Mouse (Mus musculus): ENCODE measurements around the gene Emp3.
A peak's percentile ranks its signal among the peaks of the same experiment; 100 is the strongest.
"Not testable (repeated sequence)": the region's sequence is repeated elsewhere in the genome, so short reads cannot be mapped to it uniquely, and the experiment has no call there.

Gene Emp3

GRCm38 (mm10) chr7:45916056-45917003 is 4.9 kb downstream of the Emp3 start:
- DNase-seq (ENCODE audit: inconsistent age in 2 of 2, low spot score in 1 of 2) = peak; percentile 92 to 95

DNA sequence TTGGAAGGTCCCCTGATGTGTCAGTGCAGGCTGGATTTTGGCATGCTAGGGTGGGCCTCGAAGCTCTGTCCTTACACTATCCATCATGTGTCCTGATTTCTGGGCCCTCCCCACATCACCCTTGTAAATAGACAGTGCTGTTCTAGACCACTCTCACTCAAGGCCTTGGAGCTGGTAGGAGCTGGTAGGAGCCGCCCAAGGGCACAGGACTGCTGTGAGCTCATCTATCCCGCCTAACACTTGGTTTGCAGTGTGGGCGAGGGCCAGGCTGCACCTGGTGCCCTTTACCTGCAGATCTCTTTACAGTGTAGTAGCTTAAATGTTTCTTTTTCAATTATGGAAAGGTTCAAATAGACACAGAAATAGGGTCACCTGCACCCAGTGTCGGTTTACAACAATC is 6.2 kb downstream of the Emp3 start:
- DNase-seq (ENCODE audit: inconsistent age in 2 of 2, low spot score in 1 of 2) = peak; percentile 43 to 72

GRCm38 (mm10) chr7:45914067-45914466 is 7.1 kb downstream of the Emp3 start:
- no peak for DNase-seq (ENCODE audit: inconsistent age in 2 of 2, low spot score in 1 of 2)

GRCm38 (mm10) chr7:45909145-45909544 is 12.1 kb downstream of the Emp3 start:
- DNase-seq (ENCODE audit: inconsistent age in 2 of 2, low spot score in 1 of 2) = no peak

GRCm38 (mm10) chr7:45908384-45908783 is 12.8 kb downstream of the Emp3 start:
- DNase-seq (ENCODE audit: inconsistent age in 2 of 2, low spot score in 1 of 2) = no peak

GRCm38 (mm10) chr7:45906622-45907021 is 14.6 kb downstream of the Emp3 start:
- DNase-seq (ENCODE audit: inconsistent age in 2 of 2, low spot score in 1 of 2) = no peak

DNA sequence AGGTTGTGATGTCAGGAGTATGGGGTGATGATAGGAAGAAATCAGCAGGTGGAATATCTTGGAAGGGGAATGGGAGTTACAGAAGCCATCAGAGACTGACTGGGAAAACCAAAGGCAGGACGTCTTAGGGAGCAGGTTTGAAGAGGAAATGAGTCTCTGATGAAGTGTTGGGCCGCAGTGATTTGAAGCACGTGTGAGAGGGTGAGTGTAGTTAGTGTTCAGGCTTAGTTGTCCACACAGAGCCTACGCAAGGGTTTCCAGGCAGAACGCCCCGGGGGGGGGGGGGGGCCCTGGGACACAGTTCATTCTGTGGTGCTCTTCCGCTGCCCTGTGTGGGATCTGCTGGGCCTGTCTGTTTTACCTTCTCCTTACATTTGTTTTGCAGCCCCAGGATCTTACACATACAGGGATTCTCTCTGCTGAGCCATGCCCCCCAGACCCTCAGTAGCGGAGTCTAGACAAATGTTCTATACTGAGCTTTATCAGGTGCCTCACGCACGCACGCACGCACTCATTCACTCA is 18.7 kb downstream of the Emp3 start:
- no peak for DNase-seq (ENCODE audit: inconsistent age in 2 of 2, low spot score in 1 of 2)

GRCm38 (mm10) chr7:45901562-45901961 is 19.6 kb downstream of the Emp3 start:
- DNase-seq (ENCODE audit: inconsistent age in 2 of 2, low spot score in 1 of 2) = peak; percentile 38 to 64

- peak in 1 of 2 experiments; percentile 65 for DNase-seq (ENCODE audit: inconsistent age in 2 of 2, low spot score in 1 of 2)
Observed at GRCm38 (mm10) chr7:45898125-45898524, 23.1 kb downstream of the Emp3 start.

- peak; percentile 79 to 92 for DNase-seq (ENCODE audit: inconsistent age in 2 of 2, low spot score in 1 of 2)
Observed at GRCm38 (mm10) chr7:45897258-45897757, 23.9 kb downstream of the Emp3 start.

DNA sequence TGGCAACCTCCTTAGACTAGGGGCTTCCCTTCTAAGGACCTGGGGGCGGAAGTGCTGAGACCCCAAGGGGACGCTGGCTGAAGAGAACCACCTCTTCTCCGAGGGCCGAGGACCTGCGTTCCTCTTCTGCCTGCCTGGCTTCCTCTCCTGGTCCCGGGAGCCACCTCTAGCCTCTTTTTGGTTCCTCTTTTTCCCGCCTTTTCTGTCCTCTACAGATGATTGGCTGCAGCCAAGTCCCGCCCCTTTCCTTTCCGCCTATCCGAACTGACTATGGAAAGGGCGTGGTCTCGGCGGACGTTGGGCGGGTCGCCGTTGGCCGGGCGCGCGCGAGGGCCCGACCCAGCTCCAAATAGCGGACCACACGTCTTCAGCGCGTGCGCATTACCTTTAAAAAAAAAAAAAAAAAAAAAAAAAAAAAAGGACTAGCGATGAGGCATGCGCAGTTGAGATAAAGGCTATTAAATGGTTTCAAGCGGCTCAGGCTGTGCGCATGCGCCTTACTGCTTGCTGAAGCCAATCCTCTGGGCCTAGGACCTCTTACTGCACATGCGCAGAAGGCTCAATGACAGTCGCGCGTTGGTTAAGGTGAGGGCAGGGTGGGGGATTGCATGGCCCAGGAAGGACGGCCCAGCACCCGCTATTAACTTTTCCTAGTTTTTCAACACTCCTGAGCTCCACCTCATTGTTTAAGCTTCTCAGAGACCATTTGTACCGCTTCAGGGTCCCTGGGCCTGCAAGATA is 24.5 kb downstream of the Emp3 start, which contains the start of the genes Syngr4 and Tmem143:
TSS of gene Syngr4 (minus strand) at position 198 of the 741 bp plus-strand sequence.
TSS of gene Tmem143 (plus strand) at position 425 of the 741 bp plus-strand sequence.
- DNase-seq (ENCODE audit: inconsistent age in 2 of 2, low spot score in 1 of 2) = peak; percentile 98 to 99

DNA sequence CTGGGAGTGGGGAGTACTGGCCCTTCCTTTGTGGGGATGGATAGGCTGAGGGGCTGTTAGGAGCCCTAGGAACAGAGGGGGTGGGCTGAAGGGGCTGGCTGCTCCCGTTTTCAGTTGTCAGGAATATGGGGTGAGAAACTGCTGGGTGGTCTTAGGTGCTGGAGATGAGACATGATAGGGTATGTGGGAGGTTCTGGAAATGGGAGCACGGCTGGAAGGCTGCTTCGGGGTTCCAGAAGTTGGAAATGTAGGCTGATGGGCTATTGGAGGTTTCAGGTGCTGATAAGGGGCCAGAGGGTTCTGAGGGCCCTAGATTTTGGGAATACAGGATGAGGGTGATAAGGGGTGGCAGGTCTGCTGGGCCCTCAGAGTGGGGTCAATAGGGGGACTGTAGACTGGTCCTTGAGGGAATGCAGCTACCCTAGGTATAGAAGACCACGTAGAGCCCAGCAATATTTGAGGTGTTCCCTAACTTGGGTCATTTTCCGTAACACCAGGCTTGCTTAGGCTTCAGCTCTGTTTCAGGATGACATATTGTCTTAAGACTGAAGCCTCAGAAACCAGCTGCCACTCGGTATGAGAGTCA is 25.2 kb downstream of the Emp3 start:
- DNase-seq (ENCODE audit: inconsistent age in 2 of 2, low spot score in 1 of 2) = no peak

GRCm38 (mm10) chr7:45892651-45893050 is 28.6 kb downstream of the Emp3 start:
- no peak for DNase-seq (ENCODE audit: inconsistent age in 2 of 2, low spot score in 1 of 2)

- no peak for DNase-seq (ENCODE audit: inconsistent age in 2 of 2, low spot score in 1 of 2)
Observed at GRCm38 (mm10) chr7:45887246-45887645, 34.0 kb downstream of the Emp3 start.

- DNase-seq (ENCODE audit: inconsistent age in 2 of 2, low spot score in 1 of 2) = no peak
Observed at GRCm38 (mm10) chr7:45881011-45881410, 40.2 kb downstream of the Emp3 start.

- DNase-seq (ENCODE audit: inconsistent age in 2 of 2, low spot score in 1 of 2) = no peak
Observed at GRCm38 (mm10) chr7:45880531-45880930, 40.7 kb downstream of the Emp3 start.

- DNase-seq (ENCODE audit: inconsistent age in 2 of 2, low spot score in 1 of 2) = not testable (repeated sequence)
Observed at GRCm38 (mm10) chr7:45878278-45878677, 42.9 kb downstream of the Emp3 start, which contains the start of gene Grin2d. Grin2d (minus strand) TSS chr7:45878378.

DNA sequence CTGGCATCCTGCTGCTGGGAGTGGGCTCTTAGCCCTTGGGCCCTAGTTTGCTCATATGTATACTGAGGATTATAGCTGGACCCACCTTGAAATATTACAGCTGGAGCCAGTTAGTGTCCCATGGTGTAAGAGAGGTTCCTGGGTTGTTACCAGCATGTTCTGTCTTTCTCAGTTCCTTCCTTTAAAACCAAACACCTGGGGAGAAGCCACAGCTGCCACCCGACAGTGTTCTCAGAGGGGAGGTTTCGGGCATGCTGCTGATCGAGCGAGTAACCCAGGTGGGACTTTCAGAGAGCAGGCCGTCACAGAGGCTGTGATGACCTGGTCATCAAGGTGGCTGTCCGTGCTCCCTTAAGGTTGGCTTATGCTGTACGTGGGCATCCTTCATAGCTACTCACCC is 44.3 kb downstream of the Emp3 start:
- no peak for DNase-seq (ENCODE audit: inconsistent age in 2 of 2, low spot score in 1 of 2)

GRCm38 (mm10) chr7:45873061-45873947 is 47.9 kb downstream of the Emp3 start:
- peak; percentile 78 to 94 for DNase-seq (ENCODE audit: inconsistent age in 2 of 2, low spot score in 1 of 2)

DNA sequence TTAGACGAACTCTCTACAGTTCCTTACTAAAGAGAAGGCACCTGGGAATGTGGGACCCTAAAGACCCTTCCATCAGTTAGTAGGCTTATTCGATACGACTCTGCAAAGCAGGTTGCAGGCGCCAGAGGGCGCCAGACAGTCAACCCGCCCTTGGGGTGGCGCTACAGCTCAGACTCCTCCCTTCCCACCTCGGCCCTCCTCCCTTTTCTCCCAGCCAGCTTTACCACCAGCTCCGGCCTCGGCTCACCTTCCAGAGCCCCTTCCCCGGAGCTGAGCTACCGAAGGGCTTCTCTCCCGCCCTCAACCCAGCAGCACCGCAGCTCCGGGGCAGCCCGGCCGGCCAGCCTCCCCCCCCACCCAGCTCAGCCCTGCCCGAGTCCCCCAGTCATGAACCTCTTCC is 48.6 kb downstream of the Emp3 start, which contains the start of gene Kdelr1:
TSS of gene Kdelr1 (plus strand) at position 149 of the 400 bp plus-strand sequence.
- peak; percentile 89 to 96 for DNase-seq (ENCODE audit: inconsistent age in 2 of 2, low spot score in 1 of 2)

All from adrenal gland, adult (tissue).